Mouse (Mus musculus) liver, postnatal 0 days (tissue): ENCODE measurements around the gene Syt13. TPM values are rescaled to one million over a fixed set of nuclear protein-coding genes. Genes with fewer than 3 reads are reported as not detected.
A peak's percentile ranks its signal among the peaks of the same experiment; 100 is the strongest.

ENCODE experiments used
- ATAC-seq: fragments of 200-750 bp; cut with Nextera tagmentation; 2 replicates; pipeline ENCODE4 v1.8.0; 2017; ENCODE audit warnings: mild to moderate bottlenecking, moderate library complexity
- DNase-seq: peaks from one replicate; pipeline ENCODE4 v3.0.0-alpha.2; 2016
- H3K27ac ChIP-seq: fragments of 300-500 bp; sonication (generic); 2 replicates; pipeline ENCODE4 v1.5.1; 2014; ENCODE audit warnings: antibody characterized with exemption, moderate library complexity, mild to moderate bottlenecking, low read depth
- H3K27me3 ChIP-seq: fragments of 300-500 bp; sonication (generic); 2 replicates; pipeline ENCODE4 v1.6.1; 2014; ENCODE audit warnings: low read length, control low read depth, mixed read lengths; ENCODE audit not compliant: insufficient read depth
- H3K36me3 ChIP-seq: fragments of 300-500 bp; sonication (generic); replicated peaks from 2 replicates; pipeline ENCODE4 v1.6.1; 2014; ENCODE audit warnings: mild to moderate bottlenecking, control low read depth, low read length, moderate library complexity, mixed read lengths; ENCODE audit not compliant: insufficient read depth
- H3K4me1 ChIP-seq: fragments of 300-500 bp; sonication (generic); 2 replicates; pipeline ENCODE4 v1.6.1; 2014; ENCODE audit warnings: antibody characterized with exemption, mild to moderate bottlenecking, control low read depth; ENCODE audit not compliant: insufficient read depth
- H3K4me2 ChIP-seq: fragments of 300-500 bp; sonication (generic); 2 replicates; pipeline ENCODE4 v1.6.1; 2014; ENCODE audit warnings: low read depth, mild to moderate bottlenecking, low read length, moderate library complexity, mixed read lengths
- H3K4me3 ChIP-seq: fragments of 300-500 bp; sonication (generic); 2 replicates; pipeline ENCODE4 v1.5.1; 2014; ENCODE audit warnings: low read depth, low read length
- H3K9ac ChIP-seq: fragments of 300-500 bp; sonication (generic); replicated peaks from 2 replicates; pipeline ENCODE4 v1.6.1; 2014; ENCODE audit warnings: mild to moderate bottlenecking, moderate library complexity
- H3K9me3 ChIP-seq: fragments of 300-500 bp; sonication (generic); 2 replicates; pipeline ENCODE4 v1.6.1; 2016; ENCODE audit warnings: mild to moderate bottlenecking, control low read depth, low read length, mixed read lengths
- CTCF ChIP-seq: sonication (generic); IDR thresholded peaks from 2 replicates; pipeline ENCODE4 v1.5.1; 2016; ENCODE audit warnings: antibody characterized with exemption, low read depth
- EP300 ChIP-seq: IDR thresholded peaks from 2 replicates; pipeline ENCODE4 v1.6.1; 2016; ENCODE audit warnings: antibody characterized with exemption, low read depth, mild to moderate bottlenecking
- WGBS: fragments of 180-500 bp; shearing (Covaris S2); extraction: QIAGEN DNeasy Blood & Tissue Kit; methylation state at CpG from one replicate; pipeline ENCODE4 v1.1.7; 2014; ENCODE audit not compliant: insufficient replicate concordance; 5-methylcytosine and 5-hydroxymethylcytosine counted together
- polyA plus RNA-seq: library from polyadenylated mRNA; unstranded; fragments of >200 nt; fragmentation: Nextera tagmentation; extraction: Ambion mirVana; gene quantifications from 2 replicates; pipeline ENCODE4 v1.2.1, GENCODE M21; 2015

Gene Syt13
- polyA plus RNA-seq: 0.06 and 0.19 TPM in 2 replicates

DNA sequence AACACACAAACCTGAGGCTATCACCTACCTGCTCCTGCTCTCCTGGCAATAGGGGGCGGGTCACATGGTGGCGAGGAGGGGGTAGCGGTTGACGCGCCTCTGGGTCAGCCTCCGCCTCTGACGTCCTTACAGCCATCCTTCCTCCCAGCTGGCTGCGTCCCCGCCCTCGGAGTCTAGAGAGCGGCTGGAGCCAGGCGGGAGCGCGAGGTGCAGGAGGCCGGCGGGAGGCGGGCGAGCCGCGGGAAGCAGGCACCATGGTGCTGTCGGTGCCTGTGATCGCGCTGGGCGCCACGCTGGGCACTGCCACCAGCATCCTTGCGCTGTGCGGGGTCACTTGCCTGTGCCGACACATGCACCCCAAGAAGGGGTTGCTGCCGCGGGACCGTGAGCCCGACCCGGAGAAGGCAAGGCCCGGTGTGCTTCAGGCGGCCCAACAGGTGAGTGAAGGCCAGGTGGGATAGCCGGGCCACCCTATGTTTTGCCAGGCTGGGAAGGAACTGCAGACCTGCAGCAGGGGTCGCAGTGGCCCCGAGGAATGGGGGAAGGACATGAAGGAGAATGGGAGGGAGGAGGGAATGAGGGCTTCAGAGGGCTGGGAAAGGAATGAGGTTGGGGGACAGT lies at the start of gene Syt13:
TSS of gene Syt13 (plus strand) at position 166 of the 621 bp plus-strand sequence.
- ATAC-seq (no peak), DNase-seq (peak; percentile 23)
- Histone ChIP-seq H3K4me2 (no peak within 1 kb of the TSS), H3K4me1 (no peaks in the 10 kb centered on the region), H3K9ac (no peak within 1 kb of the TSS), H3K36me3 (no peaks in the 10 kb centered on the region), H3K9me3 (peaks cover 3% of the 10 kb centered on the region; the same call in 1 of the 2 replicates), H3K27me3 (peaks cover 29% of the 10 kb centered on the region), H3K27ac (no peak within 1 kb of the TSS), H3K4me3 (no peak within 1 kb of the TSS)
- WGBS: under 1% methylated on average over 31 of the region's 38 CpGs
- TF ChIP-seq EP300 (no peak), CTCF (no peak)

DNA sequence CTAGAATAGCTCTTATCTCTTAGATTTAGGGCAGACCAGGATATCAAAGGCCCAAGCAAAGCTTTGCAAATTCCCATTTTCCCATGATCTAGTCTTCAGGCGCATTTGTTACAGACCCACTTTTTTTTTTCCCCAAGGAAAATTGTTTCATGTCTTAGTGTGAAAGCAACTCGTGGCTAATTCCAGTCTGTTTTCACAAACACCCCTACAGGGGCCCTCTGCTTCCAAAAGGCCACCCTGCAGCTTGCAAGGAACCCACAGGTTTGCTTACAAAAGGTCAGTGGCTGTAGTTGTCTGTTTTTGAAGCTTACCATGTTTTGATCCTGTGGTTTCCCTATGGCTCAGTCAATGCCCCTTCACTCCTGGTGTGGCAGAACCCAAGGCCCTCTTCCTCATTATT lies 48.3 kb upstream of the Syt13 start:
- Histone ChIP-seq H3K27me3 (no peaks in the 10 kb centered on the region), H3K27ac (no peak overlapping the region), H3K4me3 (no peak overlapping the region), H3K9me3 (no peaks in the 10 kb centered on the region), H3K4me2 (no peak overlapping the region), H3K4me1 (no peaks in the 10 kb centered on the region), H3K36me3 (no peaks in the 10 kb centered on the region), H3K9ac (no peak overlapping the region)
- TF ChIP-seq CTCF (no peak), EP300 (no peak)
- no peak for DNase-seq
- WGBS: 16% methylated on average over 2 of the region's 2 CpGs
- no peak for ATAC-seq

DNA sequence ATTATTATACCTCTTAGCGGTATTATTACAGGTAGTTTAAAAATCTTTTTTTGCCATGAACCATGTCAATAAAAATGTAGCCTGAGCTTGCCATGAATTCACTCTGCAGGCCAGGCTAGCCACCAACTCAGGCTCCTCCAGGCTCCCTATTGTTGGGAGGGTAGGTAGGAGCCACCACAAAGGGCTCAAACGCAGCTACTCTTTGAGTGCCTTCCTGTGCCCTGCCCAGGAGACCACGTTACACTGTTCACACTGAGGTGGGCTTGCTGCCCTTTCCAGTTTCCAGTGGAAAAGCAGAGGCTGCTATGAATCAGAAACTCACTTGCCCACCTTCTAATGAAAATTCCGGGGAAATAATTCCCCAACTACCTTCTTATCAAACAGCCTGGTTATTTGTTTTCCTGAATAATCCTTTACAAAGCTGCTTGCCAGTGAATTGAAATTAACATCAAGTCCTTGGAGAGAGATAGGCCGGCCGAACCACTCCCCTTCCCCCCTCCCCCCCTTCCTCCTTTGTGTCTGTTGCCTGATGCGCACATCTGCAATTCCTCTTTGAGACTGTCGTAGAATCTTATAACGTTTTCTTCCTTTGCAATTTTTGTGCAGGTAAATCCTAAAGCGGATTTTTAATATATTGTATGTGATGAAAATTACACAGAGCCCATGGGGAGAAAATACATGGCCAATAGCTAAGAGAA lies 44.6 kb upstream of the Syt13 start:
- Histone ChIP-seq H3K9me3 (no peaks in the 10 kb centered on the region), H3K4me1 (no peaks in the 10 kb centered on the region), H3K4me2 (no peak overlapping the region), H3K4me3 (no peak overlapping the region), H3K27ac (no peak overlapping the region), H3K27me3 (no peaks in the 10 kb centered on the region), H3K36me3 (no peaks in the 10 kb centered on the region), H3K9ac (no peak overlapping the region)
- no peak for TF ChIP-seq EP300
- DNase-seq (no peak), ATAC-seq (no peak)
- 25% methylated on average over 10 of the region's 10 CpGs for WGBS

DNA sequence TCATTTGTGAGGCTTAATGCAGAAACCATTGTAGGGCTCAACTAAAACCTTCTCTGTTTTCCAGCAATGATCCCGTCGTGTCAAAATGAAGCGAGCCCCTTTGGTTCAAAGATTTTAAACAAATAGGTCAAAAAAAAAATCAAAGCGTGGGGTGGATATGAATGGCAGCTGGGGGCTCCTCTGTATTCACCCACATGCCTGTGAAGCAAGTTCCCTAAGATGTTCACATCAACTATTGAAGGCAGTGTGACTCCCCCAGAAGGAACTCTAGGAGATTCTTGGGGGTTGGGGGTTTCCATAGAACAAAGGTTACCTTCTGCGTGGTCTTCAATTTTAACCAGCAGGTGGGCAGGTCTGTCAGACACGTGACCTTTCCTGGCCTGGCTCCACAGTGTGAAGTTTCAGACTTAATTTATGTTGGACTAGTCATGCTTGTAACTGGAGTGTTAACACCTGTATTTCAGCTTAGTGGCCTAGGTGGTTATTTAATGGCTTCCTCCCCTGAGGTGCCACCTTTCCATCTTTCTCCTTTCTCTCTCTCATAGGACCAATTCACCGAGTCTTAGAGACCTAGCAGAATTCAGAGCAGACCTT lies 43.7 kb upstream of the Syt13 start:
- Histone ChIP-seq H3K4me2 (no peak overlapping the region), H3K27me3 (no peaks in the 10 kb centered on the region), H3K4me3 (no peak overlapping the region), H3K36me3 (no peaks in the 10 kb centered on the region), H3K4me1 (no peaks in the 10 kb centered on the region), H3K9ac (no peak overlapping the region), H3K27ac (no peak overlapping the region), H3K9me3 (no peaks in the 10 kb centered on the region)
- no peak for TF ChIP-seq EP300
- TF ChIP-seq CTCF: no peak
- WGBS: 58% methylated on average over 7 of the region's 7 CpGs
- ATAC-seq (no peak), DNase-seq (no peak)

DNA sequence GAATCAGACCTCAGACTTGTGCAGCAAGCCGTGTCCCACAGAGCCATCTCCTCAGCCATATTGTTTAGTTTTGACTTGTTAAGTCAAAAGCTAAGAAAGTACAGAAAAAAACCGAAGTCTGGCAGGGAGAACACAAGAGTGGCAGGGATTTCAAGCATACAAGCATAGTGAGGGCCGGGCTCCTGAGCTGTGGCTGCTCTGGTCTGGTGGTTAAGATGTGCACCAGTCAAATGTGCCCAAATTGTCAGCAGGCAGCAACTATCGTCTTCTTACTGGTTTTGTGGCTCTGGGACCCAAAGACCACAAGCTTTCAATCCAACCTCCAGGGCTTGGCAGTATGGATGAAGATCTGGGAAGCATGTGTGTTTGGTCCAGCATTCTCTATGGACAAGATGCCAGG lies 42.2 kb upstream of the Syt13 start:
- no peak for TF ChIP-seq EP300
- TF ChIP-seq CTCF: no peak
- no peak overlapping the region for H3K9ac ChIP-seq
- no peaks in the 10 kb centered on the region for H3K27me3 ChIP-seq
- H3K27ac ChIP-seq: no peak overlapping the region
- H3K4me2 ChIP-seq: no peak overlapping the region
- 76% methylated on average over 4 of the region's 4 CpGs for WGBS
- no peaks in the 10 kb centered on the region for H3K9me3 ChIP-seq
- no peak for ATAC-seq
- H3K4me1 ChIP-seq: no peaks in the 10 kb centered on the region
- no peak for DNase-seq
- H3K4me3 ChIP-seq: no peak overlapping the region
- H3K36me3 ChIP-seq: no peaks in the 10 kb centered on the region

GRCm38 (mm10) chr2:92874592-92874991 lies 40.3 kb upstream of the Syt13 start:
- H3K9me3 ChIP-seq: no peaks in the 10 kb centered on the region
- H3K4me3 ChIP-seq: no peak overlapping the region
- no peaks in the 10 kb centered on the region for H3K4me1 ChIP-seq
- H3K9ac ChIP-seq: no peak overlapping the region
- no peaks in the 10 kb centered on the region for H3K36me3 ChIP-seq
- H3K4me2 ChIP-seq: no peak overlapping the region
- no peaks in the 10 kb centered on the region for H3K27me3 ChIP-seq
- WGBS: 43% methylated on average over 1 of the region's 1 CpGs
- no peak for ATAC-seq
- no peak overlapping the region for H3K27ac ChIP-seq
- no peak for DNase-seq
- TF ChIP-seq EP300 (no peak), CTCF (no peak)
